9 mouse cellular contexts compared by ENCODE assay signal in the genomic region with DNA sequence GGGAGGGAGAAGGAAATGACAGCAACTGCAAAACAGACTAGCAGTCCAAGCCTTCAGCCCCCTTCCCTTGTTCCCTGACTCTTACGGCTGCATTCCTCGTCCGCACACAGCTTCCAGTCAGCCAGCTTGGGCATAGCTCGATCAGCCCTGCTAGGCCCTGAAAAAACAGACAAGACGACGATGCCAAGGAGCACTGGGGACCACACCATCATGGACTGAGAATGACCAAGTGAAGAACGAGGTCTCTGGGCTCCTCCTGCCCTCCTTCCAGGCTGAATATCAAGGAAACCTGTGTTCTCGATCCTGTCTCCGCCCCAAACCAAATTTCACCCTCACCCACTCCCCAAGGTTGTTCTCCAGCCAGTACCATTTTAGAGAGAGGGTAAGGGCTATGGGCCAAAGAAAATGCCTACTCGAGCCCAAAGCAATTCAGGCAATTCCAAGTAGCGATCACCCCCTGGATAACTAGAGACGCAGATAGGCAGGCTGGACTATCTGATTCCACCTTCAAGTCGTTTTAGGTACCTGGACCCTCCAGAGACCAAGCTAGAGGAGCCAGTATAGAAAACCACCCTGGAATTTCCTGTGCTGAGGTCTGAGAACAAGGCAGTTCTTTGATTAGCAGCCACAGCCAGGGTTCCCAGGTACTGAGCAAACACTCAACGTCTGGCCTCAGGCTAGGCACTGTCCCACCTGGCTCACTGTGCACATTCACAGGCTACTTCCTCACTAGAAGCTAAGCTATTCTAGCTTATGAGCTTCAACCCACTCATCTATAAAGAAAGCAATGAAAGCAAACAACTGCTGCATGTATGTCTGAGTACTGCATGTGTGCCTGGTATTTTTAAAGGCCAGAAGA. TPM values are rescaled to one million over a fixed set of nuclear protein-coding genes. Genes with fewer than 3 reads are reported as not detected.
DNase-seq lines count a peak whose midpoint lies in the region; ATAC-seq and TF ChIP-seq lines count a peak whose summit lies in the region.
"Had no signal": no experiment of that assay in that cellular context is flagged by ENCODE, and none has a peak within 500 bp of the region (broad histone marks: within the 10 kb centered on the region; RNA-seq: fewer than 3 reads in every experiment).

A gene (minus strand): TSS at position 250 of the 859 bp plus-strand sequence.
A gene (minus strand): TSS at position 321 of the 859 bp plus-strand sequence.

- no peak for TF ChIP-seq POLR2A in limb, embryonic 14.5 days (IDR thresholded peaks at IDR 0.05; ENCODE audit: borderline replicate concordance, extremely low read depth, insufficient read depth, insufficient read length)

- H3K27me3 ChIP-seq in hindbrain, embryonic 13.5 days, result no peaks in the 10 kb centered on the region
- H3K27me3 ChIP-seq in hindbrain, embryonic 10.5 days (ENCODE audit: insufficient read depth, poor library complexity, severe bottlenecking), result no peaks in the 10 kb centered on the region
- H3K27me3 ChIP-seq in embryonic facial prominence, embryonic 13.5 days, result no peaks in the 10 kb centered on the region
- no peaks in the 10 kb centered on the region for H3K27me3 ChIP-seq in limb, embryonic 14.5 days (ENCODE audit: control insufficient read depth, insufficient read depth, low read length)
- no peaks in the 10 kb centered on the region for H3K27me3 ChIP-seq in midbrain, embryonic 16.5 days (ENCODE audit: control insufficient read depth, insufficient read depth, low read depth, low read length)

- peak within 1 kb of the TSS; percentile 25 for H3K27ac ChIP-seq in hindbrain, embryonic 13.5 days
- H3K27ac ChIP-seq in hindbrain, embryonic 10.5 days, result no peak within 1 kb of the TSS
- H3K27ac ChIP-seq in embryonic facial prominence, embryonic 13.5 days, result peak within 1 kb of the TSS; percentile 86
- H3K27ac ChIP-seq in limb, embryonic 14.5 days (replicated peaks; ENCODE audit: low read depth, low read length), result peak within 1 kb of the TSS; percentile 90
- peak within 1 kb of the TSS; percentile 47 for H3K27ac ChIP-seq in midbrain, embryonic 16.5 days (ENCODE audit: low read length)

- ATAC-seq in hindbrain, embryonic 13.5 days (ENCODE audit: low FRiP score), result no peak
- no peak for ATAC-seq in embryonic facial prominence, embryonic 13.5 days (ENCODE audit: insufficient number of reproducible peaks, insufficient read depth, low FRiP score, low TSS enrichment, low read depth)
- ATAC-seq in limb, embryonic 14.5 days (ENCODE audit: low FRiP score, low read depth), result no peak
- no peak for ATAC-seq in midbrain, embryonic 16.5 days

- 0 out of 2 replicates have a peak within 1 kb of the TSS, but pooled peaks have one; percentile 1 for H3K4me2 ChIP-seq in hindbrain, embryonic 13.5 days
- H3K4me2 ChIP-seq in embryonic facial prominence, embryonic 13.5 days, result peak within 1 kb of the TSS; percentile 61
- peak within 1 kb of the TSS; percentile 56 for H3K4me2 ChIP-seq in limb, embryonic 14.5 days (replicated peaks; ENCODE audit: low read depth, low read length, severe bottlenecking)
- no peak within 1 kb of the TSS for H3K4me2 ChIP-seq in midbrain, embryonic 16.5 days (ENCODE audit: low read length)

- DNase-seq in hindbrain, embryonic 10.5 days (ENCODE audit: low spot score), result no peak
- peak; percentile 26 for DNase-seq in limb, embryonic 14.5 days (ENCODE audit: low spot score)
- DNase-seq in frontal cortex, postnatal 10 days (ENCODE audit: low spot score in 2 of 2), result no peak
- no peak for DNase-seq in urinary bladder, postnatal 10 days (ENCODE audit: low spot score)

- H3K36me3 ChIP-seq in hindbrain, embryonic 13.5 days, result peaks cover 36% of the 10 kb centered on the region
- peaks cover 34% of the 10 kb centered on the region for H3K36me3 ChIP-seq in hindbrain, embryonic 10.5 days
- peaks cover 29% of the 10 kb centered on the region for H3K36me3 ChIP-seq in embryonic facial prominence, embryonic 13.5 days
- H3K36me3 ChIP-seq in limb, embryonic 14.5 days (ENCODE audit: control insufficient read depth, insufficient read depth, low read length), result peaks cover 25% of the 10 kb centered on the region
- peaks cover 15% of the 10 kb centered on the region for H3K36me3 ChIP-seq in midbrain, embryonic 16.5 days (ENCODE audit: control insufficient read depth, insufficient read depth, low read length)

- H3K4me1 ChIP-seq in hindbrain, embryonic 13.5 days (replicated peaks), result peaks cover 21% of the 10 kb centered on the region
- H3K4me1 ChIP-seq in hindbrain, embryonic 10.5 days (replicated peaks), result peaks cover 19% of the 10 kb centered on the region
- peaks cover 7% of the 10 kb centered on the region; the same call in 1 of the 2 replicates for H3K4me1 ChIP-seq in embryonic facial prominence, embryonic 13.5 days
- H3K4me1 ChIP-seq in limb, embryonic 14.5 days (ENCODE audit: control insufficient read depth, insufficient read depth, low read length), result peaks cover 14% of the 10 kb centered on the region
- H3K4me1 ChIP-seq in midbrain, embryonic 16.5 days (ENCODE audit: control insufficient read depth, insufficient read depth, low read length), result peaks cover 9% of the 10 kb centered on the region

- 71% methylated on average over 14 of the region's 14 CpGs for WGBS in hindbrain, embryonic 13.5 days
- WGBS in hindbrain, embryonic 10.5 days, result 73% methylated on average over 14 of the region's 14 CpGs
- WGBS in embryonic facial prominence, embryonic 13.5 days, result 61% methylated on average over 14 of the region's 14 CpGs
- 58% methylated on average over 14 of the region's 14 CpGs for WGBS in limb, embryonic 14.5 days
- WGBS in midbrain, embryonic 16.5 days, result 69% methylated on average over 14 of the region's 14 CpGs

- no peak within 1 kb of the TSS for H3K4me3 ChIP-seq in hindbrain, embryonic 13.5 days
- no peak within 1 kb of the TSS for H3K4me3 ChIP-seq in hindbrain, embryonic 10.5 days
- peak within 1 kb of the TSS; percentile 70 for H3K4me3 ChIP-seq in embryonic facial prominence, embryonic 13.5 days
- H3K4me3 ChIP-seq in limb, embryonic 14.5 days (replicated peaks; ENCODE audit: low read length), result peak within 1 kb of the TSS; percentile 63
- H3K4me3 ChIP-seq in midbrain, embryonic 16.5 days (ENCODE audit: low read depth, low read length), result no peak within 1 kb of the TSS
- H3K4me3 ChIP-seq: myocyte had no signal

- H3K9me3 ChIP-seq in hindbrain, embryonic 13.5 days, result no peaks in the 10 kb centered on the region
- H3K9me3 ChIP-seq in hindbrain, embryonic 10.5 days, result peaks cover 10% of the 10 kb centered on the region; the same call in 1 of the 2 replicates
- H3K9me3 ChIP-seq in embryonic facial prominence, embryonic 13.5 days, result no peaks in the 10 kb centered on the region
- H3K9me3 ChIP-seq in limb, embryonic 14.5 days (ENCODE audit: control insufficient read depth, low read length), result no peaks in the 10 kb centered on the region
- H3K9me3 ChIP-seq in midbrain, embryonic 16.5 days (replicated peaks; ENCODE audit: control insufficient read depth, low read length, poor library complexity, severe bottlenecking), result no peaks in the 10 kb centered on the region

- H3K9ac ChIP-seq in hindbrain, embryonic 13.5 days, result 0 out of 2 replicates have a peak within 1 kb of the TSS, but pooled peaks have one; percentile 6
- H3K9ac ChIP-seq in embryonic facial prominence, embryonic 13.5 days, result peak within 1 kb of the TSS; percentile 60
- H3K9ac ChIP-seq in limb, embryonic 14.5 days (ENCODE audit: low read depth, low read length, severe bottlenecking), result peak within 1 kb of the TSS; percentile 52
- H3K9ac ChIP-seq in midbrain, embryonic 16.5 days (ENCODE audit: low read depth, low read length), result no peak within 1 kb of the TSS

RNA-seq across cellular contexts. Expression of the first gene that starts in this region (rescaled TPM):
- 1.2 TPM in 1 of 2 replicates, not detected in the other for polyA plus RNA-seq in hindbrain, embryonic 13.5 days (2015; fragmentation: Nextera tagmentation; extraction: Ambion mirVana)
- 0.20 TPM in 1 of 2 replicates, not detected in the other for polyA plus RNA-seq in hindbrain, embryonic 10.5 days (2016; fragmentation: Nextera tagmentation; extraction: Ambion mirVana)
- polyA plus RNA-seq in embryonic facial prominence, embryonic 13.5 days (2015; fragmentation: Nextera tagmentation; extraction: Ambion mirVana), result 2.2 and 5.2 TPM in 2 replicates
- 5.2 and 9.0 TPM in 2 replicates for polyA plus RNA-seq in limb, embryonic 14.5 days (2012; rRNA removed)
- polyA plus RNA-seq in limb, embryonic 14.5 days (2014; fragmentation: Nextera tagmentation; extraction: Ambion mirVana), result 0.58 and 0.62 TPM in 2 replicates
- 0.54 and 0.72 TPM in 2 replicates for polyA plus RNA-seq in midbrain, embryonic 16.5 days (2015; fragmentation: Nextera tagmentation; extraction: Ambion mirVana)
- polyA plus RNA-seq: heart, postnatal 0 days; myocyte had no signal

RNA-seq across cellular contexts. Expression of the second gene that starts in this region (rescaled TPM):
- 10.8 and 11.3 TPM in 2 replicates for polyA plus RNA-seq in hindbrain, embryonic 13.5 days (2015; fragmentation: Nextera tagmentation; extraction: Ambion mirVana)
- 1.2 and 2.2 TPM in 2 replicates for polyA plus RNA-seq in hindbrain, embryonic 10.5 days (2016; fragmentation: Nextera tagmentation; extraction: Ambion mirVana)
- polyA plus RNA-seq in embryonic facial prominence, embryonic 13.5 days (2015; fragmentation: Nextera tagmentation; extraction: Ambion mirVana), result 60.5 and 96.6 TPM in 2 replicates
- polyA plus RNA-seq in limb, embryonic 14.5 days (2012; rRNA removed), result 193 and 236 TPM in 2 replicates
- polyA plus RNA-seq in limb, embryonic 14.5 days (2014; fragmentation: Nextera tagmentation; extraction: Ambion mirVana), result 147 and 156 TPM in 2 replicates
- 18.2 and 18.8 TPM in 2 replicates for polyA plus RNA-seq in midbrain, embryonic 16.5 days (2015; fragmentation: Nextera tagmentation; extraction: Ambion mirVana)

Comparison
In these comparisons a context has a peak if more than half of its experiments do, and no peak if none do; other contexts are left out.
1. H3K4me3 ChIP-seq: peak in embryonic facial prominence, embryonic 13.5 days (single experiment) and limb, embryonic 14.5 days (single experiment); none in hindbrain, embryonic 13.5 days (single experiment), hindbrain, embryonic 10.5 days (single experiment) and midbrain, embryonic 16.5 days (single experiment).